Mouse (Mus musculus) MEL (cell line): ENCODE results near the gene Ms4a18. TPM values are rescaled to one million over a fixed set of nuclear protein-coding genes. Genes with fewer than 3 reads are reported as not detected.
A peak's percentile ranks its signal among the peaks of the same experiment; 100 is the strongest.

Experiments
- DNase-seq: peaks from one replicate; pipeline ENCODE4 v3.0.0; 2011; ENCODE audit warnings: low read depth, low spot score
- H3K27ac ChIP-seq: 2 replicates; pipeline ENCODE4 v1.5.1; 2012; ENCODE audit warnings: low read depth, mild to moderate bottlenecking, control low read depth, low read length, moderate library complexity; ENCODE audit not compliant: control insufficient read depth
- H3K27me3 ChIP-seq, 2 experiments: fragments of 150-350 bp in 1 of 2; sonication (generic) in 1 of 2; 2 replicates each; pipeline ENCODE4 v1.6.1; 2012; ENCODE audit warnings: low read length in 2 of 2, mild to moderate bottlenecking in 2 of 2, improper control_type of control experiment in 1 of 2, moderate library complexity in 1 of 2; ENCODE audit not compliant: insufficient read depth in 2 of 2, control insufficient read depth in 1 of 2
- H3K36me3 ChIP-seq, 2 experiments: 2 replicates each; pipeline ENCODE4 v1.6.1; 2012 to 2014; ENCODE audit warnings: low read length in 2 of 2, improper control_type of control experiment in 1 of 2, inconsistent platforms in 1 of 2, mild to moderate bottlenecking in 1 of 2; ENCODE audit not compliant: insufficient read depth in 2 of 2, control insufficient read depth in 1 of 2
- H3K4me1 ChIP-seq, 2 experiments: fragments of 150-350 bp in 1 of 2; sonication (generic) in 1 of 2; 2 replicates each; pipeline ENCODE4 v1.6.1; 2012; ENCODE audit warnings: low read length in 2 of 2, improper control_type of control experiment in 1 of 2, mild to moderate bottlenecking in 1 of 2; ENCODE audit not compliant: insufficient read depth in 2 of 2, control insufficient read depth in 1 of 2
- H3K4me3 ChIP-seq, 2 experiments: fragments of 150-350 bp in 1 of 2; sonication (generic) in 1 of 2; 2 replicates each; pipeline ENCODE4 v1.5.1; 2012; ENCODE audit warnings: low read depth in 2 of 2, low read length in 2 of 2, mild to moderate bottlenecking in 2 of 2, moderate library complexity in 2 of 2, control low read depth in 1 of 2, improper control_type of control experiment in 1 of 2; ENCODE audit not compliant: control insufficient read depth in 1 of 2, insufficient read depth in 1 of 2
- H3K79me2 ChIP-seq: 2 replicates; pipeline ENCODE4 v1.6.1; 2012; ENCODE audit warnings: mild to moderate bottlenecking, low read length, moderate library complexity; ENCODE audit not compliant: control insufficient read depth, poor library complexity, insufficient read depth
- H3K9ac ChIP-seq: 2 replicates; pipeline ENCODE4 v1.6.1; 2012; ENCODE audit warnings: low read depth, mild to moderate bottlenecking, control low read depth, low read length, moderate library complexity; ENCODE audit not compliant: control insufficient read depth, poor library complexity, severe bottlenecking
- H3K9me3 ChIP-seq: fragments of 150-350 bp; sonication (generic); replicated peaks from 2 replicates; pipeline ENCODE4 v1.6.1; 2012; ENCODE audit warnings: mild to moderate bottlenecking, low read length, improper control_type of control experiment, moderate library complexity; ENCODE audit not compliant: insufficient read depth
- CHD2 ChIP-seq: IDR thresholded peaks from 2 replicates; pipeline ENCODE4 v1.6.1; 2011; ENCODE audit warnings: low read length, improper control_type of control experiment
- ELF1 ChIP-seq: IDR thresholded peaks from 2 replicates; pipeline ENCODE4 v1.6.1; 2014; ENCODE audit warnings: low read depth, mild to moderate bottlenecking, inconsistent platforms, low read length, improper control_type of control experiment, moderate library complexity
- EP300 ChIP-seq, 2 experiments: IDR thresholded peaks; 2 replicates each; pipeline ENCODE4 v1.6.1; 2011; ENCODE audit warnings: improper control_type of control experiment in 2 of 2, low read length in 2 of 2, low read depth in 1 of 2, mild to moderate bottlenecking in 1 of 2
- GABPA ChIP-seq: IDR thresholded peaks from 2 replicates; pipeline ENCODE4 v1.6.1; 2012; ENCODE audit warnings: low read depth, mild to moderate bottlenecking, inconsistent platforms, low read length, improper control_type of control experiment, moderate library complexity
- MEF2A ChIP-seq: IDR thresholded peaks from 2 replicates; pipeline ENCODE4 v1.6.1; 2014; ENCODE audit warnings: low read depth, mild to moderate bottlenecking, inconsistent platforms, low read length, improper control_type of control experiment; ENCODE audit not compliant: poor library complexity, insufficient replicate concordance, severe bottlenecking; ENCODE audit errors: extremely low read depth
- POLR2A ChIP-seq, 2 experiments: IDR thresholded peaks; 2 replicates each; pipeline ENCODE4 v1.6.1; 2011 to 2012; ENCODE audit warnings: low read length in 2 of 2, mild to moderate bottlenecking in 2 of 2, control low read depth in 1 of 2, improper control_type of control experiment in 1 of 2, low read depth in 1 of 2, moderate library complexity in 1 of 2; ENCODE audit not compliant: control insufficient read depth in 1 of 2, insufficient read depth in 1 of 2, poor library complexity in 1 of 2
- POLR2AphosphoS5 ChIP-seq: IDR thresholded peaks from 2 replicates; pipeline ENCODE4 v1.6.1; 2012; ENCODE audit warnings: low read depth, borderline replicate concordance, mild to moderate bottlenecking, inconsistent platforms, low read length, moderate library complexity, mixed read lengths
- RCOR1 ChIP-seq: IDR thresholded peaks from 2 replicates; pipeline ENCODE4 v1.6.1; 2012; ENCODE audit warnings: low read depth, mild to moderate bottlenecking, inconsistent platforms, low read length, improper control_type of control experiment
- SIN3A ChIP-seq: IDR thresholded peaks from 2 replicates; pipeline ENCODE4 v1.6.1; 2012; ENCODE audit warnings: low read length, improper control_type of control experiment, inconsistent platforms
- SMC3 ChIP-seq: IDR thresholded peaks from 2 replicates; pipeline ENCODE4 v1.6.1; 2011; ENCODE audit warnings: low read depth, low read length, improper control_type of control experiment
- USF1 ChIP-seq: IDR thresholded peaks from 2 replicates; pipeline ENCODE4 v1.6.1; 2014; ENCODE audit warnings: low read depth, mild to moderate bottlenecking, inconsistent platforms, low read length, improper control_type of control experiment, moderate library complexity
- ZC3H11A ChIP-seq: IDR thresholded peaks from 2 replicates; pipeline ENCODE4 v1.6.1; 2012; ENCODE audit warnings: low read depth, mild to moderate bottlenecking, inconsistent platforms, low read length, improper control_type of control experiment
- ZNF384 ChIP-seq: IDR thresholded peaks from 2 replicates; pipeline ENCODE4 v1.6.1; 2012; ENCODE audit warnings: low read depth, mild to moderate bottlenecking, inconsistent platforms, low read length, improper control_type of control experiment
- polyA plus RNA-seq, 2 experiments: library from polyadenylated mRNA; stranded (reverse) in 1 of 2; unstranded in 1 of 2; fragments of >175 nt in 1 of 2; fragments of >200 nt in 1 of 2; gene quantifications; 2 replicates each; pipeline versions ENCODE4 v1.2.1 to v1.2.4; 2012; ENCODE audit warnings: low replicate concordance in 2 of 2, low read depth in 1 of 2; ENCODE audit not compliant: insufficient read length in 2 of 2, insufficient read depth in 1 of 2, missing spikeins in 1 of 2
- total RNA-seq: library from RNA; depleted of rRNA; stranded (reverse); fragments of 300-350 nt; gene quantifications from 2 replicates; pipeline ENCODE4 v1.2.3, GENCODE M21; 2012

Gene Ms4a18
- total and polyA plus RNA-seq, 3 experiments, result not detected

DNA sequence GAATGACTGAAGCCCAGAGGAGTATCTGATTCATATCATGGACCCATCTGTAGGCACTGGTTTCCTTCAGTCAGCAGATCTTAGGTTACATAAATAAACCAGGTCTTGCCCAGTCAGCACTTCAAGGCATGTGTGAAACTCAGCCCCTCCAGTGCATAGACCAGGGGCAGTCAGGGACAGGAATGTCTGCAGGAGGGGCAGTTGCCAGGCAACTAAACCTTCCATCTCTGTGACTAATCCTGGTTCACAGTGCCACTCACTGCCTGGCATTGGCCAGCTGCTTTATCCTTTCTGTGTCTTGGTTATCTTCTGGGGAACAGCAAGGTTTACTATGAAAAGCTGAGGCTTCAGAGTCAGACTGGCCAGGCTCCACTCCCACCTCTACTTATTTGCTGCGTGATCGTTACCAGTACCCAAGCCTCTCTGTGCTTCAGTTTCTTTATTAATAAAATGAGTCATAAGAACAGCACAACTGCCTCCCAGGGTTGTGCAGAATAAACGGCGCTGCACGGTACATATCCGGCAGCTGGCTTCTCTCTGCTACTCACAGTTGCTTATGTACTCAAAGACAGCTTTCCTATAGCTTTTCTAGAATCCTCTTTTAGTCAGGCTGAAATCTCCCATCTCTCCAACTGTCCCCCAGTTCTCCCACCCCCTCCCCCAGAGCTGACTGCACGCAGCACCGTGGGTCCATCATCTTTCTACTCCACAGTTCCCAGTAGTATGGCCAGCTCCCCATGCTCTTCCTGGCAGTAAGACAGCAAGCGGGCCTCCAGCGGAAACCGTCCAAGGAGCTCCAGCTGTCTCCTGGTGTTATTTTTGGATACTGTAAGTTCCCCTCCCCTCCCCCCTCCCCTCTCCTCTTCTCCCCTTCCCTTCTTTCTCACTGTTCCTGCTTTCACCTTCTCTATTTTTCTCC is 65.6 kb downstream of the Ms4a18 start:
- H3K4me1 ChIP-seq, result peaks cover 0 to 2% of the 10 kb centered on the region in 2 experiments; a peak in 1 of 4 replicates
- no peak for DNase-seq
- TF ChIP-seq GABPA, result no peak
- no peak for TF ChIP-seq ELF1
- TF ChIP-seq RCOR1, result no peak
- no peak for TF ChIP-seq SIN3A
- TF ChIP-seq, all 39 proteins: peak for 0
- H3K9me3 ChIP-seq, result no peaks in the 10 kb centered on the region
- no peak overlapping the region for H3K27ac ChIP-seq
- H3K36me3 ChIP-seq, result peaks cover 0 to 5% of the 10 kb centered on the region in 2 experiments; a peak in 2 of 4 replicates
- no peak overlapping the region for H3K9ac ChIP-seq
- peaks cover 17% of the 10 kb centered on the region for H3K79me2 ChIP-seq
- H3K27me3 ChIP-seq, result peaks cover 5 to 8% of the 10 kb centered on the region in 2 experiments
- H3K4me3 ChIP-seq, result no peak overlapping the region

DNA sequence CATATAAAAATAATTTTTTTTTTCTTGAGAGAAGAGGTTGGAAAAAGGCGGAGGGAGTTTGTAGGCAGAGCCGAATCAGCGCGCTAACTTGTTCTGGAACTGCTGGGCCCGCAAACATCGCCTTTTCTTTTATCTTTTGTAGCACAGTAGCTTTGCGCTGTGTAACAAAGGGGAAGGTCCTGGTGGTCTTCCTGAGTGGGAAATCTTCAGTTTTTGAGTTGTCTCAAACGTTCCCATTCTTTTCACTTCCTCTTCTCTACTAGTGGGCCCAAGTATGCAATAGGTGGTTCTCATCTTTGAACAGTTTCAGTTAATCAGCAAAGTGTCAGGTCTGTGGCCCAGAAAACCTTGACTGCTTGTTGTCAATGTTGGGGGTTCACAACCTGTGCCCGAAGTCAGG is 68.3 kb downstream of the Ms4a18 start:
- Histone ChIP-seq H3K79me2 (peaks cover 34% of the 10 kb centered on the region), H3K36me3 (peaks cover 0 to 18% of the 10 kb centered on the region in 2 experiments; a peak in 2 of 4 replicates), H3K27me3 (peaks cover 3 to 5% of the 10 kb centered on the region in 2 experiments; a peak in 2 of 4 replicates), H3K4me3 (peak overlapping the region; percentile 65 to 95), H3K9me3 (no peaks in the 10 kb centered on the region), H3K4me1 (peaks cover 0 to 13% of the 10 kb centered on the region in 2 experiments; a peak in 2 of 4 replicates), H3K9ac (peak overlapping the region; percentile 80), H3K27ac (peak overlapping the region; percentile 85)
- TF ChIP-seq ZC3H11A (no peak), POLR2AphosphoS5 (no peak), SMC3 (no peak), MEF2A (no peak), USF1 (no peak), ZNF384 (0 out of 2 replicates have a peak, but pooled peaks have one; percentile 3), EP300 (IDR thresholded peaks at IDR 0.05; ENCODE audit: low read depth in 1 of 2, low read length in 2 of 2) (peak in 1 of 2 experiments; percentile 20; a peak in 1 of 4 replicates), RCOR1 (no peak), CHD2 (no peak), POLR2A (IDR thresholded peaks at IDR 0.05; ENCODE audit: control insufficient read depth in 1 of 2, insufficient read depth in 1 of 2, low read depth in 1 of 2, low read length in 2 of 2, poor library complexity in 1 of 2) (0 out of 4 replicates have a peak, but pooled peaks of 1 of the 2 experiments have one; percentile 7)
- DNase-seq, result peak; percentile 65
